Mouse (Mus musculus) neural tube, embryonic 15.5 days (tissue): ENCODE measurements around the gene Ahdc1. TPM values are rescaled to one million over a fixed set of nuclear protein-coding genes. Genes with fewer than 3 reads are reported as not detected.

ENCODE experiments used
- ATAC-seq: fragments of 200-750 bp; cut with Nextera tagmentation; 2 replicates; pipeline ENCODE4 v1.8.0; 2017; ENCODE audit warnings: mild to moderate bottlenecking, moderate TSS enrichment, moderate library complexity; ENCODE audit not compliant: low FRiP score
- H3K27ac ChIP-seq: fragments of 300-500 bp; sonication (generic); replicated peaks from 2 replicates; pipeline ENCODE4 v1.5.1; 2015; ENCODE audit warnings: mild to moderate bottlenecking, inconsistent platforms
- H3K27me3 ChIP-seq: fragments of 300-500 bp; sonication (generic); replicated peaks from 2 replicates; pipeline ENCODE4 v1.6.1; 2015; ENCODE audit warnings: inconsistent platforms
- H3K36me3 ChIP-seq: fragments of 300-500 bp; sonication (generic); 2 replicates; pipeline ENCODE4 v1.6.1; 2015; ENCODE audit warnings: inconsistent platforms
- H3K4me1 ChIP-seq: fragments of 300-500 bp; sonication (generic); 2 replicates; pipeline ENCODE4 v1.6.1; 2015; ENCODE audit warnings: inconsistent platforms
- H3K4me2 ChIP-seq: fragments of 300-500 bp; sonication (generic); 2 replicates; pipeline ENCODE4 v1.6.1; 2015; ENCODE audit warnings: inconsistent platforms, mild to moderate bottlenecking, moderate library complexity
- H3K4me3 ChIP-seq: fragments of 300-500 bp; sonication (generic); replicated peaks from 2 replicates; pipeline ENCODE4 v1.5.1; 2015; ENCODE audit warnings: mild to moderate bottlenecking, inconsistent platforms
- H3K9ac ChIP-seq: fragments of 300-500 bp; sonication (generic); replicated peaks from 2 replicates; pipeline ENCODE4 v1.6.1; 2015; ENCODE audit warnings: mild to moderate bottlenecking, inconsistent platforms
- H3K9me3 ChIP-seq: fragments of 300-500 bp; sonication (generic); replicated peaks from 2 replicates; pipeline ENCODE4 v1.6.1; 2016; ENCODE audit warnings: inconsistent platforms
- WGBS: fragments of 180-500 bp; shearing (Covaris S2); methylation state at CpG from one replicate; pipeline ENCODE4 v1.1.7; 2015; ENCODE audit warnings: mixed read lengths; 5-methylcytosine and 5-hydroxymethylcytosine counted together
- polyA plus RNA-seq: library from polyadenylated mRNA; unstranded; fragments of >200 nt; fragmentation: Nextera tagmentation; extraction: Ambion mirVana; gene quantifications from 2 replicates; pipeline ENCODE4 v1.2.1, GENCODE M21; 2015

Gene Ahdc1
- polyA plus RNA-seq, 1 experiment from 2014 or later, result 11.0 TPM

- Histone ChIP-seq H3K4me3 (peak overlapping the region; percentile 3; the same call in 1 of the 2 replicates), H3K4me2 (peak overlapping the region; percentile 44), H3K4me1 (peaks cover 97% of the 10 kb centered on the region), H3K9ac (peak overlapping the region; percentile 15; the same call in 1 of the 2 replicates), H3K36me3 (no peaks in the 10 kb centered on the region), H3K9me3 (no peaks in the 10 kb centered on the region), H3K27me3 (no peaks in the 10 kb centered on the region), H3K27ac (peak overlapping the region; percentile 73; the same call in 1 of the 2 replicates)
- WGBS, result 7% methylated on average over 14 of the region's 14 CpGs
- ATAC-seq, result no peak
These were observed 11.2 kb downstream of the Ahdc1 start for GRCm38 (mm10) chr4:133022217-133022616.

DNA sequence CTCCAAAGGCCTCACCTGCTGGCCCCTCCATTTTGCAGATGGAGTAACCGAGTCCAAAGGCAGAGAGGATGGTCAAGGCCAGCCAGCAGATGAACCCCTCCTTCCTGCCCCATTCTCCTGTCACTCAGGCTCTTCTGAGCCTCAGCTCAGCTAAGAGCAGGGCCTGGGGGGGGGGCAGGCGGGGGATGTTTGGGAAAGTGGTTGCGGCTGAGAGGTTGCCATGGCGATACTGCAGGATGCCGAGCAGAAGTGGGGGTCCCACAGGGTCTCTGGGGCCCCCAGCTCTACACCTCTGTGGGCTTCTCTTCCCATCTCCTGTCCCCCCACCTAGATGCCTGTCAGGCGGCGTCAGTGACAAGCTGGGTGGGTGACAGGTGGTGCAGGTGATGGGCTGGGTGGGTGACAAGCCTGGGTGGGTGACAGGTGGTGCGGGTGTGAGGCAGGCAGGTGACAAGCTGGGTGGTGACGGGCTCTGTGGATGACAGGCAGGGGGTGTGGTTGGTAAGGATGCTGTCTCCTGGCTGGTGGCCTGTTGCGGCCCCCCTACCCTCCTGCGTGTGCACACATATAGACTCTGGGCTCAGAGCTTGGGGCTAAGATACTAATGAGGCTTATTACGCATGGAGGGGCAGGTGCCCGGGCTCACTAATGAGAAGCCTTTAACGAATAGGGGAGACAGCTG is 12.0 kb downstream of the Ahdc1 start:
- peak overlapping the region; percentile 44 for H3K4me2 ChIP-seq
- ATAC-seq, result no peak
- peaks cover 89% of the 10 kb centered on the region for H3K4me1 ChIP-seq
- 33% methylated on average over 14 of the region's 14 CpGs for WGBS
- no peak overlapping the region for H3K4me3 ChIP-seq
- no peaks in the 10 kb centered on the region for H3K36me3 ChIP-seq
- H3K27me3 ChIP-seq, result no peaks in the 10 kb centered on the region
- H3K27ac ChIP-seq, result peak overlapping the region; percentile 77
- H3K9ac ChIP-seq, result 0 out of 2 replicates have a peak overlapping the region, but pooled peaks have one; percentile 2
- no peaks in the 10 kb centered on the region for H3K9me3 ChIP-seq

GRCm38 (mm10) chr4:133023636-133024035 is 12.6 kb downstream of the Ahdc1 start:
- ATAC-seq, result no peak
- Histone ChIP-seq H3K9ac (no peak overlapping the region), H3K4me3 (no peak overlapping the region), H3K4me2 (no peak overlapping the region; the same call in 1 of the 2 replicates), H3K4me1 (peaks cover 83% of the 10 kb centered on the region), H3K9me3 (no peaks in the 10 kb centered on the region), H3K36me3 (no peaks in the 10 kb centered on the region), H3K27me3 (no peaks in the 10 kb centered on the region), H3K27ac (peak overlapping the region; percentile 77)
- WGBS, result 68% methylated on average over 6 of the region's 6 CpGs

DNA sequence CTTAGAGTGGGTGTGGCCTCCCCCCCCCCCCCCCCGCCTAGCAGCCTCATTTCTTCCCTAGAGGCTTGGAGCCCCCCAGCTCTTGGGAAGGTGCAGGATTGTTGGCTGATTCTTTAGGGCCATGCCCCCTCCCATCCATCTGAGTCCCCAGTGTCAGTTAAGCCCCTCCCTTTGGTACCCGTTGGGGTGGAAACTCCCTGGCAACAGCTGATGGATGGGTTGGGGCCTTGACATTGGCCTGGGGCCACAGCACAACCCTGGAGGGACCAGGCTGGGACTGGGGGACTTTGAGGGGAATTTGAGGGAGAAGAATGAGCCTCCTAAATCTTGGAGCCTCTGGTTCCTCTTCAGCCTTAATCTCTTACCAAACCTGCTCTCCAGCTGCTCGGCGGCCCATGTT is 13.3 kb downstream of the Ahdc1 start:
- H3K4me1 ChIP-seq, result peaks cover 82% of the 10 kb centered on the region
- H3K4me3 ChIP-seq, result no peak overlapping the region
- ATAC-seq, result 0 out of 2 replicates have a peak, but pooled peaks have one; percentile 2
- H3K9me3 ChIP-seq, result no peaks in the 10 kb centered on the region
- H3K9ac ChIP-seq, result no peak overlapping the region; the same call in 1 of the 2 replicates
- 14% methylated on average over 4 of the region's 4 CpGs for WGBS
- no peaks in the 10 kb centered on the region for H3K36me3 ChIP-seq
- H3K27ac ChIP-seq, result peak overlapping the region; percentile 77
- no peaks in the 10 kb centered on the region for H3K27me3 ChIP-seq
- H3K4me2 ChIP-seq, result peak overlapping the region; percentile 29

DNA sequence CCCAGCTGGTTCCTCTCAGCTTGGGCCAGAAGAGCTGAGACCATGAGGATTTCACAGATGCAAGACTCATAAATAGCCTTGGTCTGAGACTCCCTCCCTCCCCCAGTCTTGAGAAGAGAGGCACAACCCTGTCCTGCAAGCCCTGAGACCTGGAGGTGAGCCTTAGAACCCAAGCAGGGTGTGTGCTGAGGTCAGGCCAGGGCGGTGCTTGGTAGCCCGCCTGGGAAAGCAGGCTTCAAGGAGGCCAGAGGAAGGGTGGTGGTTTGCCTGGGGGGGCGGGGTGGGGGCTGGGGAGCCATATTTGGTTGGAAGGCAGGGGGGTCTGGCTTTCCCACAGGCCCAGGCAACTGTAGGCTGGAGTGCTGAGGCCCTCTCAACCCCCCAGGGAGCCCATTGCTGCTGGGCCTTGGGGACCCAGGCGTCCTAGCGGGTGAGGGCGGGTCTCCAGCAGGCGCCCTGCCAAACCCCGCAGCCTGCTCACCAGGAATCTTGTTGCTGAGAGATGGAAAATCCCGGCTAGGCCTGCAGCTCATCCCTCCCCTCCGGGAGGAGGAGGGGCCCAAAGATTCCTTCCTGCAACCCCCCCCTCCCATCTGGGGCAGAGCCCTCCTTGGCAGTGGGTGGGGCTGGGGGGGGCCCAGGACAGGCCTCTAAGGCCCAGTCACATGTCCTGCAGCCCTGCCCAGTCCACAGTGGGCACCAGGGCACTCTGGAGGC is 14.1 kb downstream of the Ahdc1 start:
- Histone ChIP-seq H3K36me3 (no peaks in the 10 kb centered on the region), H3K9ac (no peak overlapping the region; the same call in 1 of the 2 replicates), H3K27ac (peak overlapping the region; percentile 77), H3K4me3 (no peak overlapping the region), H3K4me2 (peak overlapping the region; percentile 29), H3K4me1 (peaks cover 82% of the 10 kb centered on the region), H3K27me3 (no peaks in the 10 kb centered on the region), H3K9me3 (no peaks in the 10 kb centered on the region)
- WGBS, result 12% methylated on average over 10 of the region's 10 CpGs
- no peak for ATAC-seq

- Histone ChIP-seq H3K27me3 (no peaks in the 10 kb centered on the region), H3K9ac (no peak overlapping the region), H3K36me3 (no peaks in the 10 kb centered on the region), H3K4me1 (peaks cover 71% of the 10 kb centered on the region), H3K4me2 (no peak overlapping the region), H3K4me3 (no peak overlapping the region), H3K27ac (peak overlapping the region; percentile 77), H3K9me3 (no peaks in the 10 kb centered on the region)
- ATAC-seq, result no peak
- 73% methylated on average over 10 of the region's 10 CpGs for WGBS
These were observed 15.2 kb downstream of the Ahdc1 start for GRCm38 (mm10) chr4:133026272-133026671.

GRCm38 (mm10) chr4:133026826-133027375 is 15.8 kb downstream of the Ahdc1 start:
- Histone ChIP-seq H3K27me3 (no peaks in the 10 kb centered on the region), H3K4me2 (no peak overlapping the region), H3K9me3 (no peaks in the 10 kb centered on the region), H3K27ac (peak overlapping the region; percentile 77), H3K4me1 (peaks cover 65% of the 10 kb centered on the region), H3K4me3 (no peak overlapping the region), H3K36me3 (no peaks in the 10 kb centered on the region), H3K9ac (no peak overlapping the region)
- 40% methylated on average over 2 of the region's 2 CpGs for WGBS
- ATAC-seq, result no peak

DNA sequence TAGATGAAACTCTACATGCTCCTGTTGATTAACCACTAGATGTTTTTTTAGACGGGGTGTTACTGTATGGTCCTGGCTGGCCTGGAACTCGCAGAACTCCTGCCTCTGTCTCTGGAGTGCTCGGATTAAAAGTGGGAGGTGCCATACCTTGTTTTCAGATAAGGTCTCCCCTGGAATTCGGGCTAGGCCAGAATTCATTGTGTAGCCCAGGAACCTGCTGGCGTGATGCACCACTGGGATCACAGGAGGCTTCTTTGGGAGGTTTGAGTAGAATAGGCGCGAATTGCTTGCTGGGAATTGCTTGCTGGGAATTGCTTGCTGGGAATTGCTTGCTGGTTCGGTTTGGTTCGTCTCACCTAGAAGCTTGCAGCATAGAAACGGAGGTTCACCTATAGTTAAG is 16.7 kb downstream of the Ahdc1 start:
- 73% methylated on average over 10 of the region's 10 CpGs for WGBS
- H3K9me3 ChIP-seq, result no peaks in the 10 kb centered on the region
- no peaks in the 10 kb centered on the region for H3K36me3 ChIP-seq
- no peaks in the 10 kb centered on the region for H3K27me3 ChIP-seq
- no peak overlapping the region for H3K4me3 ChIP-seq
- no peak overlapping the region for H3K9ac ChIP-seq
- H3K27ac ChIP-seq, result no peak overlapping the region
- peaks cover 56% of the 10 kb centered on the region for H3K4me1 ChIP-seq
- no peak for ATAC-seq
- H3K4me2 ChIP-seq, result no peak overlapping the region

GRCm38 (mm10) chr4:133028193-133028592 is 17.1 kb downstream of the Ahdc1 start:
- H3K9ac ChIP-seq, result no peak overlapping the region
- H3K4me2 ChIP-seq, result no peak overlapping the region
- peaks cover 54% of the 10 kb centered on the region for H3K4me1 ChIP-seq
- H3K27ac ChIP-seq, result no peak overlapping the region
- H3K9me3 ChIP-seq, result no peaks in the 10 kb centered on the region
- H3K36me3 ChIP-seq, result no peaks in the 10 kb centered on the region
- no peak overlapping the region for H3K4me3 ChIP-seq
- 92% methylated on average over 6 of the region's 6 CpGs for WGBS
- no peak for ATAC-seq
- no peaks in the 10 kb centered on the region for H3K27me3 ChIP-seq

- ATAC-seq, result no peak
These were observed 17.8 kb downstream of the Ahdc1 start for GRCm38 (mm10) chr4:133028875-133029274.

GRCm38 (mm10) chr4:133032410-133033095 is 21.5 kb downstream of the Ahdc1 start:
- no peak overlapping the region for H3K27ac ChIP-seq
- H3K4me2 ChIP-seq, result no peak overlapping the region
- no peak for ATAC-seq
- H3K27me3 ChIP-seq, result no peaks in the 10 kb centered on the region
- H3K9me3 ChIP-seq, result no peaks in the 10 kb centered on the region
- WGBS, result 92% methylated on average over 8 of the region's 8 CpGs
- H3K4me3 ChIP-seq, result no peak overlapping the region
- H3K36me3 ChIP-seq, result no peaks in the 10 kb centered on the region
- H3K4me1 ChIP-seq, result peaks cover 41% of the 10 kb centered on the region
- no peak overlapping the region for H3K9ac ChIP-seq

More at GRCm38 (mm10) chr4:133028875-133029274, 17.8 kb downstream of the Ahdc1 start:
- Histone ChIP-seq H3K27me3 (no peaks in the 10 kb centered on the region), H3K36me3 (no peaks in the 10 kb centered on the region), H3K4me1 (peaks cover 47% of the 10 kb centered on the region), H3K9me3 (no peaks in the 10 kb centered on the region), H3K4me3 (no peak overlapping the region), H3K4me2 (no peak overlapping the region), H3K9ac (no peak overlapping the region), H3K27ac (no peak overlapping the region)
- 90% methylated on average over 6 of the region's 6 CpGs for WGBS
